Mouse (Mus musculus): Measurements from ENCODE around the gene 6030452D12Rik. TPM values are rescaled to one million over a fixed set of nuclear protein-coding genes. Genes with fewer than 3 reads are reported as not detected.

Gene 6030452D12Rik
- polyA plus RNA-seq (2012; rRNA removed) = not detected in 2 replicates

- DNase-seq (ENCODE audit: low spot score) = peak; percentile 8
Observed at GRCm38 (mm10) chr8:106500018-106500685, at the start of gene 6030452D12Rik. 6030452D12Rik (plus strand) TSS chr8:106500522.

DNA sequence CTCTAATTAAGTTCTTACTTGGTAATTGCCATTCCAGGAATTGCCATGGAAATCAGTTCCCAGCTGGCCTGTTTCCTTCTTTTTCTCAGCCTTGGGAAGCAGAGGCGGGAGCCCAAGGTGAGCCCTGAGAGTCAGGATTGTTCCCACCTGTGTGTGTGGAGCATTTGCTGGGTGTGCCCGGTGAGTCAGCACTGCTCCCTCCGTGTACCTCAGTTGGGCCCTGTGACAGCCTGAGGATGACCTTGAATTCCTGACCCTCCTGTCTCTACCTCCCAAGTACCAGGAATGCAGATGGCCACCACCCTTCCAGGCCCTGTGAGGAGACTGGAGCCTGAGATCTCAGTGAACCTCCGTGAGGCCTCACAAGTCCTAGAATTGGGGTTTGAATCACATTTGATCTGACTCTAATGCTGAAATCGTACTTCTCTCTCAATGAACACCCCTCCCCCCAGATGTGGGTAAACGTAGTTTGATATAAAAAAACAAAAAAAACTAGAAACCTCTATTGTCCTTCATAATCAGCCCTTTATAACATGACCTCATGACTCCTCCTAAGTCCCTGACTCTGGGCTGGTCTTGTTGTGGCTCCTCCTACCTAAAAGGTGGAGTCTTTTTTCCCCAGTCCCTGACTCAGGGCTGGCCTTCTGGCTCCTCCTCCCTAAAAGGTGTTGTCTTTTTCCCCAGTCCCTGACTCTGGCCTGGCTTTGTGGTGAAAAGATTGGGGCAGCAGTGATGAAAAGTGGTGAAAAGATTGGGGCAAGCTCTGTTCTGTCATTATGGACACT is 48.8 kb upstream of the 6030452D12Rik start:
- no peak for DNase-seq (ENCODE audit: low spot score)

GRCm38 (mm10) chr8:106452701-106453481 is 47.4 kb upstream of the 6030452D12Rik start:
- DNase-seq (ENCODE audit: low spot score) = no peak

GRCm38 (mm10) chr8:106454036-106454435 is 46.3 kb upstream of the 6030452D12Rik start:
- no peak for DNase-seq (ENCODE audit: low spot score)

DNA sequence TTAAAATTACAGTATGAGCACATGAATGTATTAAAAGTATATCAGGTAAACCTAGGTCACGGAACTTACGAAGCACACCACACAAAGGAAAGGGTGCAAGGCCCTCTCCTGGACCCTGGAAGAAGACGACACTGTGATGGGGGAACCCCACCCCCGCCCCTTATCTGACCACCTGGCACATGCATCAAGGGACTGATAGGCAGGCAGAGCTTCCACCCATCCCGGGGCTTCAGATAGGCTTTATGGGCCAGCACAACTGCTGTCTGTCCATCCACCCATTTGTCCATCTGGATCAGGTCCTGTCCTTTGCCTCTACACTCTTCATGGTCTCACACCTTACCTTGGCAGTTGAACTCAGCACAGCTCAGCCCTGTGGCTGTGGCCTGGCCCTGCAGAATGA is 38.2 kb upstream of the 6030452D12Rik start:
- DNase-seq (ENCODE audit: low spot score) = no peak

GRCm38 (mm10) chr8:106463795-106464194 is 36.5 kb upstream of the 6030452D12Rik start:
- DNase-seq (ENCODE audit: low spot score) = no peak

DNA sequence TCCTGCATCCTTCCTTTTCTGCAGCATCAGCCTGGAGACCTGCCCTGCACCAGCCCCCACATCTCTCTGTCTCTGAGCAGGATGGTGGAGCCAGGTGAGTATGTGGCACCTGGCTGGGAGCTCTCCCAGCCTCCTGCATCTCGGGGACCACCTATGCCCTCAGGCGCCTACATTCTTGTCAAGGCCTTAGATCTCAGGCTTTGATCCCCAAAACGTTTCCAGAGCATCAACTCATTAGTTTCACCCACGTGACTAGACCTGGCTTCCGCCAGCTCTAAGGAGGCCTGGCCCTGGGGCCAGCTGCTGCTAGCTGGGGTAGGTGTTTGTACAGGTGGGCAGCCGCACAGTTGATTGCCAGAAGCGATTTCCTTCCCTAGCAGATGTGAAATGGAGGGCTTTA is 30.8 kb upstream of the 6030452D12Rik start:
- DNase-seq (ENCODE audit: low spot score) = no peak

- no peak for DNase-seq (ENCODE audit: low spot score)
Observed at GRCm38 (mm10) chr8:106474001-106474400, 26.3 kb upstream of the 6030452D12Rik start.

DNA sequence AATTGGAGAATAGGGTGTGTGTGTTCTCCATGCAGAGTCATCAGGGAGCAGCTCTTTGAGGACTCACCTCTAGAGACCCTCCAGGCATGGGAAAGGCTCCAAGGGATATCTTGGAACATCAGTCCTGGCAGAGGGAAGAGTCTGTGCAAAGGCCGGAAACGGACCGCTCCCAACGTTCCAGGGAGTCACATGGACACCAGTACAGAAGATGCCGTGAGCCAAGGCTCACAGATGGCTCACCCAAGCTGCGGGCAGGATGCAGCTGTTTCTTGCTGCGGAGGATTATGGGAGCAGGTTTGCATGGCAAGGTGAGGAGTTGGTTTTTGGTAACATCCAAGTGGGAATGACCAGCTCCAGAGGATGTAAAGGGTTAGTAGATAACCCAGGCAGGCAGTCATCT is 3.9 kb downstream of the 6030452D12Rik start:
- peak; percentile 17 for DNase-seq (ENCODE audit: low spot score)

- DNase-seq (ENCODE audit: low spot score) = peak; percentile 8
Observed at GRCm38 (mm10) chr8:106505328-106505965, 5.1 kb downstream of the 6030452D12Rik start.

DNA sequence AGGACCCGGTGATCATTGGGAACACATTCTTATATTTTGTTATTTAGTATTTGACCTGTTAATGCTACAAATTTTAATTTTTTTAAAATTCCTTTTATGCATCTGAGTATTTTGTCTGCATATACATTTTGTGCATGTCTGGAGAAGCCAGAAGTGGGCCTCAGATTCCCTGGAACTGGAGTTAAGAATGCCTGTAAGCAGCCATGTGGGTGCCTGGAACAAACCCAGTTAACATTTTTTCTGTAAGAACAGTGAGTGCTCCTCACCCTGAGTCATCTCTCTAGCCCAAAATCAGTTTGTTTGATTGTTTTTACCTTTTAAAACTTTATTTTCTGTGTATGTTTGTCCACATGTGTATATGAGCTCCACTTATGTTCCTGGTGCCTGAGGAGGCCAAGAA is 5.8 kb downstream of the 6030452D12Rik start:
- DNase-seq (ENCODE audit: low spot score) = no peak

- peak; percentile 30 for DNase-seq (ENCODE audit: low spot score)
Observed at GRCm38 (mm10) chr8:106507761-106508331, 7.5 kb downstream of the 6030452D12Rik start.

DNA sequence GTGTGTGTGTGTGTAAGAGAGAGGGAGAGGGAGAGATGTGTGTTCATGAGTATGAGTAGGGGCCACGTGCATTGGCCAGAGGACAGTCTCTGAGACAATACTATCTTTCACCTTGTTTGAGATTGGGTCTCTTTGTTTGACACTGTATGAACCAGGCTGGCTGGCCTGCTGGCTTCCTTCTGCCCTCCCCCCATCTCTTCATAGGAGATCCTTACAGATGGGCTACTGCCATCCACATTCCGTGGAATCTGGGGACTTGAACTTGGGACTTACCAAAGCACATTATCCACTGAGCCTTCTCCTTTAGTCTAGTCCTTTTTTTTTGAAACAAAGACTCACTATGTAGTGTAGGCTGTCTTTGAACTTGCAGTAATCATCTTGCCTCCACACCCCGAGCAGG is 8.1 kb downstream of the 6030452D12Rik start:
- peak; percentile 6 for DNase-seq (ENCODE audit: low spot score)

GRCm38 (mm10) chr8:106509079-106509780 is 8.9 kb downstream of the 6030452D12Rik start:
- no peak for DNase-seq (ENCODE audit: low spot score)

DNA sequence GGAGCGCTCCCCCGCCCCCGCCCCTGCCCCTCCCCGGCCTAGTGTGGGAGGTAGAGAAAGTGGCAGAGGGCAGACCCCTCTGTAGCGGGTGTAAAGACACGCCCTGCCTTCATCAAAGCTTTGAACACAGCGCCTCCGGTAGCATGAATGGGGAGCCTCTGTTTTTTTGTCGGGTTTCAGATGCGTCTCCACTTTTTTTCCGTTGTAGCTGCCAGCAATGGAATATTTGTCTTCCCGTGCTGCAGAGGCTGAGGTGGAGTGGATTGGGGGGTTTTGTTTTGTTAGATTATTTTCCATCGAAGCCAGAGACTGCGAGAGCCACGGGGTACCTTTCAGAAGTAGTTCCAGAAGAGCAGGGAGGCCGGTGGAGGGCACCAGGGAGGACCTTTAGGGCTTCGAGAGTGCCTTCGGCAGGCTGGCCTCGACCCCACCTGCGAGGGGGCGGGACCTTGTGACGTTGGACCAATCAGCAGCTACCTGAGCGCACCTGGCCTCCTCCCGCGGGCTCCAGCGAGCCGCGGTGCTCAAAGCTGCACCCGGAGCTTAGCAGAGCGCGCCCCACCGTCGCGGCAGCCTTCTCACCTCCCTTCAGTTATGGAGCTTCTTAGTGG is 10.1 kb downstream of the 6030452D12Rik start, which contains the start of gene Cdh3:
Gene Cdh3 (plus strand): TSS at position 527 of the 611 bp plus-strand sequence.
- peak; percentile 68 for DNase-seq (ENCODE audit: low spot score)

- peak; percentile 33 for DNase-seq (ENCODE audit: low spot score)
Observed at GRCm38 (mm10) chr8:106511065-106511501, 10.8 kb downstream of the 6030452D12Rik start.

GRCm38 (mm10) chr8:106511531-106512041 is 11.3 kb downstream of the 6030452D12Rik start:
- peak; percentile 30 for DNase-seq (ENCODE audit: low spot score)

- DNase-seq (ENCODE audit: low spot score) = peak; percentile 20
Observed at GRCm38 (mm10) chr8:106512475-106513150, 12.3 kb downstream of the 6030452D12Rik start.

DNA sequence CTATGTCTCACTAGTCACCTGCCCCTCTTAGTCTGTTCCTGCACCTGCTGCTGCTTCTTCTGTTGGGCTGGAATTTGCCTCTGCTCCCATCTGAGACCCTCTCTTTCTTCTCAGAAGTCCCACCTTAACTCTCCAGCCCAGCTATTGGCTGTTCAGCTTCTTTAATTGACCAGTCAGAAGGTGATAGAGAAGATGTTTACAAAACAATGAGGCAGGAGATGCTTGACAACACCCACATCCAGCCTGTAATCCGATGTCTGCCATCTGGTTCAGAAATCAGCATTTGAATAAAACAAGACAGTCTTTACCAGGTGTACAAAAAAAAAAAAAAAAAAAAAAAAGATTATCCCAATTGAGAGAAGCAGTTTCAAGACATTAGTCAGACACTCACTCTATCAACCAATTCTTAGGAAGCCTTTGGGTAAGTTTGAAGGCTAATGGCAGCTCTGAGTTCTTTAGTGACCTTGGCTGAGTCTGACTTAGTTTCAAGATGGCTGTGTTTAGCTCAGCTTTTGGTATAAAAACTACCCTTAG is 15.7 kb downstream of the 6030452D12Rik start:
- DNase-seq (ENCODE audit: low spot score) = no peak
